Mouse (Mus musculus): Measurements from ENCODE around the gene Ntng1. TPM values are rescaled to one million over a fixed set of nuclear protein-coding genes. Genes with fewer than 3 reads are reported as not detected.

Gene Ntng1
- total and polyA plus RNA-seq, 2 experiments from 2014 or later: 20.1 to 28.2 TPM

DNA sequence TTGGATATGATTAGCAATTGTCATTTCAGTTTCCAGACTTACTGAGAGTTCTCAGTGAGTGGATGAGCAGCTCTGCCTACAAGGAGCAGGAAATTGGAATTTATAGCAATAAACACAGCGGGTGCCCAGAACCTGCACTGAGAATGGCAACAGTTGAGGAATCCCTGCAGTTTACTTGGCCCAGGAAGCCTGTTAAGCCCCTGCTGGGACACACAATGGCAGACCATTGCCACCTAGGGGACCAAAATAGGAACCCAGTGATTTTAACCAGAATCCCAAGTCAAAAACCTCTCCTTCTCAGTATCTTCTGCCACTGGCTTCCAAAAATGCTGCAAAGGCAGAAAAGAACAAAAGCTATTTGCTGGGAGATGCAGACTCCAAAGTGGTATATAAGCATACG, 37.8 kb downstream of the Ntng1 start:
- 43% methylated on average over 2 of the region's 2 CpGs for WGBS
- ATAC-seq: no peak
- no peak overlapping the region for H3K4me3 ChIP-seq (ENCODE audit: low read length)
- no peaks in the 10 kb centered on the region for H3K36me3 ChIP-seq (ENCODE audit: insufficient read depth, low read length)
- H3K9ac ChIP-seq (replicated peaks; ENCODE audit: low read length): no peak overlapping the region
- H3K4me1 ChIP-seq (ENCODE audit: insufficient read depth, low read length): no peaks in the 10 kb centered on the region
- no peak overlapping the region for H3K27ac ChIP-seq
- no peak for DNase-seq (ENCODE audit: low spot score)
- H3K27me3 ChIP-seq (ENCODE audit: insufficient read depth, low read length): no peaks in the 10 kb centered on the region
- TF ChIP-seq CTCF (IDR thresholded peaks at IDR 0.05; ENCODE audit: low read depth): peak; percentile 28
- no peaks in the 10 kb centered on the region for H3K9me3 ChIP-seq (ENCODE audit: low read length)
- H3K4me2 ChIP-seq (ENCODE audit: low read depth, low read length): no peak overlapping the region

DNA sequence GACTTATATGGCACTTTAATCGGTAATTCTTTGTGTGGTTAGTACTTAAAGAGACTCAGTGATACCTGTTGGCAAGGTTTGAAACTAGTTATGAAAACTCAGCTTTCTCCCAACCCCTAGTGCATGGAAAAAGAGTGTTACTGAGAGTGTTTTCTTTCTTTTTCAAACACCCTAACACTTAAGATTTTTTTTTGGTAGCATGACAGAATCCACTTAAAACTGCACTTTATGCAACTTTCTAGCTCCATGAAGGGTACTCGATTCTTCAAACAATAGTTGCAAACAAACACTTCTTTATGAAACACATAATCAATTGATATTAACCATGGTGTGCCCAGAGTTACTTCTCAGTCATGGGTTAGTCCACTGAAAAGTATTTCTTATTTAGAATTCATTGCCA, 49.4 kb downstream of the Ntng1 start:
- no peaks in the 10 kb centered on the region for H3K4me1 ChIP-seq (ENCODE audit: insufficient read depth, low read length)
- TF ChIP-seq CTCF (IDR thresholded peaks at IDR 0.05; ENCODE audit: low read depth): no peak
- no peaks in the 10 kb centered on the region for H3K9me3 ChIP-seq (ENCODE audit: low read length)
- H3K4me2 ChIP-seq (ENCODE audit: low read depth, low read length): no peak overlapping the region
- H3K36me3 ChIP-seq (ENCODE audit: insufficient read depth, low read length): no peaks in the 10 kb centered on the region
- no peak overlapping the region for H3K4me3 ChIP-seq (ENCODE audit: low read length)
- no peaks in the 10 kb centered on the region for H3K27me3 ChIP-seq (ENCODE audit: insufficient read depth, low read length)
- H3K9ac ChIP-seq (replicated peaks; ENCODE audit: low read length): no peak overlapping the region
- no peak overlapping the region for H3K27ac ChIP-seq
- WGBS: 67% methylated on average over 2 of the region's 2 CpGs
- DNase-seq (ENCODE audit: low spot score) (no peak), ATAC-seq (no peak)

DNA sequence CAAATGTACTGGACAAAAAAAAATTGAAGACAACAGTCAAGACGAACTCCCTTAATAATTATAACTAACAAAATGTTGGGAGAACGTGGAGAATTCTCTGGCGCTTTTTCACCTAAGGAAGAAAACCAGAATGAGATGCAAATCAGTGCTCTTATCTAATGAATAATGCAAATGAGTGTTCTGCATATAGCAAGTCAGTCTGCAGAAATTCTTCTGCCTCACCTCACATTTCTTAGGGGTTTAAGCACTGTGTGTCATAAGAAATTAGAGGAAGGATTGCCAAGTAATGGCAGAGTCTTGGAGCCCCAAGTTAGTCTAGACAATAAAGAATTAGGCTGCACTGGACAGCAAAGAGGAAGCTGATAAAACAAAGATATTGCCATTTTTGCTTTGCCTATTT, 49.8 kb downstream of the Ntng1 start:
- Histone ChIP-seq H3K4me1 (ENCODE audit: insufficient read depth, low read length) (no peaks in the 10 kb centered on the region), H3K4me2 (ENCODE audit: low read depth, low read length) (no peak overlapping the region), H3K36me3 (ENCODE audit: insufficient read depth, low read length) (no peaks in the 10 kb centered on the region), H3K9ac (replicated peaks; ENCODE audit: low read length) (no peak overlapping the region), H3K9me3 (ENCODE audit: low read length) (no peaks in the 10 kb centered on the region), H3K4me3 (ENCODE audit: low read length) (no peak overlapping the region), H3K27ac (no peak overlapping the region), H3K27me3 (ENCODE audit: insufficient read depth, low read length) (no peaks in the 10 kb centered on the region)
- no peak for TF ChIP-seq CTCF (IDR thresholded peaks at IDR 0.05; ENCODE audit: low read depth)
- WGBS: 48% methylated on average over 3 of the region's 3 CpGs
- ATAC-seq (no peak), DNase-seq (ENCODE audit: low spot score) (no peak)

DNA sequence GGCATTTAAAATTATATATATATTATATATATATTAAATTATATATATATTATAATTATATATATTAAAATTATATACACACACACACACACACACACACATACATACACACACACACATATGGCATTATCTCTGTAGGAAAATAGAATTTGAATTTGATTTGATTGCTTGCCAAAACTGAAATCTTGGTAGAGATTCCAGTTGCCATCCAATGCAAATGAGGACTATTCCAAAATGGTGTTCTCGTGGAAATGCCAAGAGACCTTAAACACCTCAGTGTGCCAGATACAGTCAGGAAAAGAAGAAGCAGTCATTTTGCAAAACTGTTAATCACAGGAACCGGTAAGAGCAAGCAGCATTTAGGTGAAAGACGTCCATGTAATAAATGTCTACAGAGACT, 51.3 kb downstream of the Ntng1 start:
- H3K4me3 ChIP-seq (ENCODE audit: low read length): no peak overlapping the region
- ATAC-seq (no peak), DNase-seq (ENCODE audit: low spot score) (no peak)
- no peaks in the 10 kb centered on the region for H3K9me3 ChIP-seq (ENCODE audit: low read length)
- H3K36me3 ChIP-seq (ENCODE audit: insufficient read depth, low read length): no peaks in the 10 kb centered on the region
- H3K9ac ChIP-seq (replicated peaks; ENCODE audit: low read length): no peak overlapping the region
- no peak overlapping the region for H3K4me2 ChIP-seq (ENCODE audit: low read depth, low read length)
- no peak overlapping the region for H3K27ac ChIP-seq
- 70% methylated on average over 3 of the region's 3 CpGs for WGBS
- no peak for TF ChIP-seq CTCF (IDR thresholded peaks at IDR 0.05; ENCODE audit: low read depth)
- no peaks in the 10 kb centered on the region for H3K4me1 ChIP-seq (ENCODE audit: insufficient read depth, low read length)
- no peaks in the 10 kb centered on the region for H3K27me3 ChIP-seq (ENCODE audit: insufficient read depth, low read length)

DNA sequence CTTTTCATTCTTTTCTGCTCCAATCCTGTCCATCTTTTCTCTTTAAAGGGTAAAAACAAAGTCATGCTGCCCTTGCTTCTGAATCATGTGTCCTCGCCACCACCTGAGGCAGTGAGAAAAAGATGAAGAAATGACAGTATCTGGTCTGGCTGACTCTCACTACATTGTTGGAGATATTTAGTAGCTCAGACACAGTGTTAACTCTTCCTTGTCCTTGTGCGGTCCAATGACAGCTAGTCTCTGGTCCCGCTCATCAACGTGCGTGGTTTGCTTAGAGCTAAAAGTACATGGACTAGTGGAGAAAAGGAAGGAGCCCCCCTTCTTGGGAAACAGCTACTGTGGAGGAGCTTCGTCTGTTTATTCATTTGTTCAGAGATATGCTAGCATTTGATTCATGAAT, 56.6 kb downstream of the Ntng1 start:
- Histone ChIP-seq H3K4me1 (ENCODE audit: insufficient read depth, low read length) (no peaks in the 10 kb centered on the region), H3K9ac (replicated peaks; ENCODE audit: low read length) (no peak overlapping the region), H3K9me3 (ENCODE audit: low read length) (no peaks in the 10 kb centered on the region), H3K4me3 (ENCODE audit: low read length) (no peak overlapping the region), H3K27ac (no peak overlapping the region), H3K4me2 (ENCODE audit: low read depth, low read length) (no peak overlapping the region), H3K27me3 (ENCODE audit: insufficient read depth, low read length) (no peaks in the 10 kb centered on the region), H3K36me3 (ENCODE audit: insufficient read depth, low read length) (no peaks in the 10 kb centered on the region)
- no peak for DNase-seq (ENCODE audit: low spot score)
- TF ChIP-seq CTCF (IDR thresholded peaks at IDR 0.05; ENCODE audit: low read depth): no peak
- WGBS: 81% methylated on average over 6 of the region's 6 CpGs
- no peak for ATAC-seq

DNA sequence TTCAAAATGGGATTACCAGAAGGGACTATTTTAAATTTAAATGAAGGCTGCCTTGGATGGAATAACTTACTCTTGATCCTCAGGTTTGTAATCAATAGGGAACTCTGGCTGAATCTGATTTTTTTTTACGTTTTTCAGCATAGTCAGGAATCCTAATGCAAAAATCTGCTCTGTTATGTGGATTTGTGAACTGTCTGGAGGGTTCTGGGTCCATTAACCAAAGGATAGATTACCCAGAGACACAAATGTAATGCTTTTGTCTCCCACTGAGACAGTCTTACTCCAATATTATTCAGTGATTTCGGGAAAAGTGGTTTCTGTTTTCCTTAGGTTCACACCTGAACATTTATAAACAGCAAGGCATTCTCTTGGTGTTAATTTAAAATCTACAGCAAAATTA, 58.5 kb downstream of the Ntng1 start:
- no peak overlapping the region for H3K4me2 ChIP-seq (ENCODE audit: low read depth, low read length)
- H3K4me1 ChIP-seq (ENCODE audit: insufficient read depth, low read length): no peaks in the 10 kb centered on the region
- WGBS: 61% methylated on average over 2 of the region's 2 CpGs
- H3K9me3 ChIP-seq (ENCODE audit: low read length): no peaks in the 10 kb centered on the region
- H3K36me3 ChIP-seq (ENCODE audit: insufficient read depth, low read length): no peaks in the 10 kb centered on the region
- TF ChIP-seq CTCF (IDR thresholded peaks at IDR 0.05; ENCODE audit: low read depth): no peak
- no peak overlapping the region for H3K9ac ChIP-seq (replicated peaks; ENCODE audit: low read length)
- DNase-seq (ENCODE audit: low spot score) (no peak), ATAC-seq (no peak)
- H3K27ac ChIP-seq: no peak overlapping the region
- no peak overlapping the region for H3K4me3 ChIP-seq (ENCODE audit: low read length)
- no peaks in the 10 kb centered on the region for H3K27me3 ChIP-seq (ENCODE audit: insufficient read depth, low read length)

DNA sequence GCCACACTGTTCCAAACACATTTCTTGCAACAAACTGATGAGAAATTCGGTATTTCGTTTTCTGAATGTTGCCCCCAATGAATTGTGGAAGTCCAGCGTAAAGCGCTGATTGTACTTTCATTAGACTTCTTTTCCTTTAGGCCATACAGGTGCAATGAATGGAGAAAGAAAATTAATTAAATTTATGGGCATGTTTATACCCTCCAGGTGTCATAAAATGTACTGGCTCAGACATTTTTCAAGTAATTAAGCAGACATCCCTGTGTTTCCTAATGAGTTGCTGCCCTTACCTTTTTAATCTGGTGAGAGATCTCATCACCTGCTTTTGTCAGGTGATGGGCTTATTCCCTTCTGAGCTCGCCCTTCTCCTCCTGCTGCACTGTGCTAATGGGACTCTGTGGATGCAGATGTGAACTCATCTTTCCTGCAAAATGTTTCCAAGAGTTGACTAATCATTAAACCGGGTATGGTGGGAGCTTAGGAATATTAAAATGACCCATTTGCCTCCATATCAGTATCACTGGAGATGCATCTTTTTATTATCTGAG, 79.0 kb downstream of the Ntng1 start:
- DNase-seq (ENCODE audit: low spot score): no peak
- H3K4me2 ChIP-seq (ENCODE audit: low read depth, low read length): no peak overlapping the region
- H3K36me3 ChIP-seq (ENCODE audit: insufficient read depth, low read length): no peaks in the 10 kb centered on the region
- no peak overlapping the region for H3K9ac ChIP-seq (replicated peaks; ENCODE audit: low read length)
- ATAC-seq: peak; percentile 32; the same call in 1 of the 2 replicates
- TF ChIP-seq CTCF (IDR thresholded peaks at IDR 0.05; ENCODE audit: low read depth): no peak
- 79% methylated on average over 6 of the region's 6 CpGs for WGBS
- no peak overlapping the region for H3K27ac ChIP-seq
- H3K9me3 ChIP-seq (ENCODE audit: low read length): no peaks in the 10 kb centered on the region
- H3K4me1 ChIP-seq (ENCODE audit: insufficient read depth, low read length): no peaks in the 10 kb centered on the region
- no peak overlapping the region for H3K4me3 ChIP-seq (ENCODE audit: low read length)
- no peaks in the 10 kb centered on the region for H3K27me3 ChIP-seq (ENCODE audit: insufficient read depth, low read length)

Measured in hindbrain, postnatal 0 days (tissue).